Mouse (Mus musculus): ENCODE measurements around the gene Ppp1r37. TPM values are rescaled to one million over a fixed set of nuclear protein-coding genes. Genes with fewer than 3 reads are reported as not detected.
A peak's percentile ranks its signal among the peaks of the same experiment; 100 is the strongest.
"Not testable (repeated sequence)": the region's sequence is repeated elsewhere in the genome, so short reads cannot be mapped to it uniquely, and the experiment has no call there.

The Ppp1r37 gene
- 20.2 and 22.2 TPM in 2 replicates for polyA plus RNA-seq (2016; fragmentation: Nextera tagmentation; extraction: Ambion mirVana)

DNA sequence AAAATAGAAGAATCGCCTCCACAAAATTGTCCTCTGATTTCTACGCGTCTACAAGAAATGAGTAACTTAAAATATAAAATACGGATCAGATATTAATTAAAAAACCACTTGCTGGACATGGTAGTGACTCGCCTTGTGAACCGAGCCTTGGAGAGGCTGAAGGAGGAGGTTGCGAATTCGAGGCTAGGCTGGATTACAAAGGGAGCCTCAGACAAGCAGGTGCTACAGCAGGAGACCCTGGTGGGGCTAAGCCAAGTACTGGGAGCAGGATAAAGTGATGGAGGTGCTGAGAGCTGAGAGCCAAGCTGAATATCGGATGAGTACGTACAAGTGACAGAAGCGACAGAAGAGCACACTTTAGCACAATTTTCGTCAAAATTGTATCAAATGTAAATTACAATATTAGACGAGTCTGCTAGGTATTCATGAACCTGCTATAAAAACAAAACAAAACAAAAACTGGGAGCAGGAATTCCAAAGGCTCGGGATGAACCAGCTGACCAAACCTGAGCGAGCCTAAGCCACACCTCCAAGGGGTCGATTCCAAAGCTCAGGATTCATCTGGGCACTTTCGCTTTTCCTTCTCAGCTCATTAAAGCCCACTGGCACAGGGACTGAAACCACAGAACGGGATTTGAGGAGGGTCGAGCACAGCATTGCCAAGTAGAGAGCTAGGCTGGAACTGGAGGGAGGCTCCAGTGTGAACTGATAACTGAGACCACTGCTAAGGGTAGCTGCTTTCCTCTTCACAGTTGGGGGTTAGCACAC lies at the start of gene Ppp1r37:
Gene Ppp1r37 (minus strand): TSS at position 434 of the 768 bp plus-strand sequence.
- peak within 1 kb of the TSS; percentile 95 for H3K27ac ChIP-seq
- peaks cover 9% of the 10 kb centered on the region for H3K9me3 ChIP-seq
- H3K4me3 ChIP-seq: peak within 1 kb of the TSS; percentile 100
- 3% methylated on average over 19 of the region's 19 CpGs for WGBS
- peaks cover 49% of the 10 kb centered on the region for H3K4me1 ChIP-seq
- peak; percentile 40 for DNase-seq (ENCODE audit: extremely low spot score, low spot score)
- no peaks in the 10 kb centered on the region for H3K27me3 ChIP-seq (ENCODE audit: poor library complexity, severe bottlenecking)
- H3K36me3 ChIP-seq (replicated peaks): peaks cover 51% of the 10 kb centered on the region

DNA sequence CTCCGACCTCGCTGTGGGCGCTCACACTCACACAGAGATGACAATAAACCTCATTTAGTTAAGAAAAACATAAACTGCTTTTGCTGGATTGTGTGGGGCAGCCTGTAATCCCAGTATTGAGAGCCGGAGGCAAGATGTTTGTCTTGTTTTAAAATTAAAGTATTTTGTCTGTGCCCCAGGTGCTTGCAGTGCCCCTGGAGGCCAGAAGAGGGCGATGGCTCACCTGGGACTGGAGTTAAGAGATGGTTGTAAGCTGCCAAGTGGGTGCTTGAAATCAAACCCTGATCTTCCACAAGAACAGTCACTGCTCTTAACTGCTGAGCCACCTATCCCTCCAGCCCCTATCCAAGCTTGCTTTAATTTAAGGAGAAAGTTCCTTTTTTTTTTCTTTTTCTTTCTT lies 48.1 kb upstream of the Ppp1r37 start:
- Histone ChIP-seq H3K36me3 (replicated peaks) (no peaks in the 10 kb centered on the region), H3K4me3 (no peak overlapping the region), H3K27ac (no peak overlapping the region), H3K27me3 (ENCODE audit: poor library complexity, severe bottlenecking) (no peaks in the 10 kb centered on the region), H3K4me1 (no peaks in the 10 kb centered on the region), H3K9me3 (no peaks in the 10 kb centered on the region)
- WGBS: 74% methylated on average over 5 of the region's 5 CpGs
- DNase-seq (ENCODE audit: extremely low spot score, low spot score): no peak

DNA sequence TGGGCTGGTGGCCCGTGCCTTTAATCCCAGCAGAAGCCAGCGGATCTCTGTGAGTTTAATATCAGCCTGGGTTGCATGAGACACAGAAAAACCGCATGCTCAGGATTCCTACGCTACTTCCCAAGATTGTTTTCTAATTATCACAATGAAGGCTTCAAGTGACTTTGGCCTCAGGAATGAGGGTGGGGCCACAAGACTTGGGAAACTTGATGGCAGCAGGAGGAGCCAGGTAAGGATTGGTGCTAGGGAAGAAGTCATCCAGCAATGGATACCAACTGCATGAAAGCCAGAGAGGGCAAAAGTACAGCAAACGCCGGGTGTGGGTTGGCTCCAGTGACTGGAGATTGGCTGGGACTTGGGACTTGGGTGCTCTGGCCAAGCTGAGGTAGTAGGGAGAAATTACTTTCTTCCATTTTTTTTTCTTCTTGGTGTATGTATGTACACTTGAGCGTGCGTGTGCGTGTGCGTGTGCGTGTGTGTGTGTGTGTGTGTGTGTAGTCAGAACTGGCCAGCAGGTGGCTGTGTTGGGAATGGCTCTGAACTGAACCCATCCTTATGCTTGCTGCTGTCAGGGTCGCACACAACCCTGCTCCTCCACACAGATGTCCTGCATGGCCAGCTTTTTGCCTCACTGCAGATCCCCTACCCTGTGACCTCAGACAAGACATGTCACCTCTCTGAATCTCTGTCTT lies 46.9 kb upstream of the Ppp1r37 start:
- DNase-seq (ENCODE audit: extremely low spot score, low spot score): no peak
- 95% methylated on average over 12 of the region's 12 CpGs for WGBS
- Histone ChIP-seq H3K9me3 (no peaks in the 10 kb centered on the region), H3K27ac (no peak overlapping the region), H3K27me3 (ENCODE audit: poor library complexity, severe bottlenecking) (no peaks in the 10 kb centered on the region), H3K36me3 (replicated peaks) (no peaks in the 10 kb centered on the region), H3K4me3 (no peak overlapping the region), H3K4me1 (no peaks in the 10 kb centered on the region)

DNA sequence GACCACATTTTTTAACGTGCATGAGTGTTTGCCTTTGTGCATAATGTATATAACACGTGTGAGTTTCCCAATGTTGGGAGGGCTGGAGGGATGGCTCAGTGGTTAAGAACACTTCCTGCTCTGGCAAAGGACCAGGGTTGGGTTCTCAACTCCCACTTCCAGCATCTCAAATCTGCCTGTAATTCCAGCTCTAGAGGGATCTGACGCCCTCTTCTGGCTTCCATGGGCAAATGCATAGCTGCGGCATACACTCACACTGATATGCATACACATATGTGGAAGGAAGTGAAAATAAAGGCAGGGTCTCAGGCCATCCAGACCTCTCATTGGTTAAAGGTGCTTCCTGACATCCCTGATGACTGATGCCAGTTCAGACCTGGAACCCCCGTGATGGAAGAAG lies 44.4 kb upstream of the Ppp1r37 start:
- Histone ChIP-seq H3K27ac (no peak overlapping the region), H3K36me3 (replicated peaks) (peaks cover 7% of the 10 kb centered on the region), H3K9me3 (no peaks in the 10 kb centered on the region), H3K4me1 (peaks cover 16% of the 10 kb centered on the region), H3K4me3 (no peak overlapping the region), H3K27me3 (ENCODE audit: poor library complexity, severe bottlenecking) (no peaks in the 10 kb centered on the region)
- WGBS: 85% methylated on average over 5 of the region's 5 CpGs
- no peak for DNase-seq (ENCODE audit: extremely low spot score, low spot score)

DNA sequence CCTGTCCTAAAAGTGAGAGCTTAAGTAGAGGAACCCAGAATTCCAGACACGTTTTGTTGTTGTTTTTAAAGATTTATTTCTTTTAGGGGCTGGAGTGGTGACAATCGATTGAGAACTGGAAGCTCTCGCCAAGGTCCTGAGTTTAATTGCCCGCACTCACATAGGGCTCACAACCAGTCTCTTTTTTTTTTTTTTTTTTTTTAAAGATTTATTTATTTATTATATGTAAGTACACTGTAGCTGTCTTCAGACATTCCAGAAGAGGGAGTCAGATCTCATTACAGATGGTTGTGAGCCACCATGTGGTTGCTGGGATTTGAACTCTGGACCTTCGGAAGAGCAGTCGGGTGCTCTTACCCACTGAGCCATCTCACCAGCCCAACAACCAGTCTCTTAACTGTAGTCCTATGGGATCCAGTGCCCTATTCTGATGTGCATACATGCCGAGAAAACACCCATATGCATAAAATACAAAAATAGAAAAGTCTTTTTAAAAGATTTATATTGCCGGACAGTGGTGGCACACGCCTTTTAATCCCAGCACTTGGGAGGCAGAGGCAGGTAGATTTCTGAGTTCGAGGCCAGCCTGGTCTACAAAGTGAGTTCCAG lies 41.8 kb upstream of the Ppp1r37 start:
- 62% methylated on average over 10 of the region's 10 CpGs for WGBS
- peaks cover 29% of the 10 kb centered on the region for H3K4me1 ChIP-seq
- not testable (repeated sequence) for DNase-seq (ENCODE audit: extremely low spot score, low spot score); H3K27me3 ChIP-seq (ENCODE audit: poor library complexity, severe bottlenecking); H3K9me3 ChIP-seq
- peak overlapping the region; percentile 95 for H3K27ac ChIP-seq
- H3K36me3 ChIP-seq (replicated peaks): peaks cover 33% of the 10 kb centered on the region
- H3K4me3 ChIP-seq: peak overlapping the region; percentile 99

DNA sequence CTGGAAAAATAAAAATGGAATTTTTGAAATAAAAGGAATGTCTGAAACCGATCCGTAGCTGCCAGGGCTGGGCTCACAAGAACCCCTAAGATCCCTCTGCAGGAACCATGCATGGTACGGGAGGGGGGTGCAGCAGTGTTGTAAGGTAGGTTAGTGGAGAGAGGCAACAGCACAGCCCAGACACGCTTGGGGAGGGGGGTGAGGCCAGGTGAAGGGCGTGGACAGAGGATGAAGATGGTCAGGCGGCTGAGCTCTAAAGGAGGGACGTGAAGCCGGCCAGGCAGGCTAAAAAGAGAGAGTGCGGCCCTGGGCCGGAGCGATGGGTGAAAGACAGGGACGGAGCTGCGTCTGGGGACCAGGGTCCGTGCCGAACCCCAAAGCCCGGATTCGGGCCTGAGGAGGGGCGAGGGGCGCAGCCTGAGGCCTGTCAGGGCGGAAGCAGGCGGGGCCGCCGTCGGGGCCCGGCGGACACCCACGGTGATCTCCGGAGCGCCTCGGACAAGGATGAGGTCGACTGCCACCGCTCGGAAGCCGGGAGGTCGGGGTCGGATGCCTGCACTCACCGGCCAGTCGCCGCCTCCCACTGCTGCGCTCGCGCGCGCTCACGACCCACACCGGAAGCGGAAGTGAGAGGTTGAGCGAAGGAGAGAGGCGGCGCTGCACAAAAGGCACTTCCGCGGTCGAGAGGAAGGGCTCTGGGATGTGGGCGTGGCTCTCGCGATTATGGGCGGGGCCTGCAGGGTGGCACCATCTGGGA lies 41.2 kb upstream of the Ppp1r37 start, which contains the start of gene Clasrp:
Gene Clasrp (minus strand): TSS at position 638 of the 757 bp plus-strand sequence.
- H3K27me3 ChIP-seq (ENCODE audit: poor library complexity, severe bottlenecking): no peaks in the 10 kb centered on the region
- peaks cover 40% of the 10 kb centered on the region for H3K36me3 ChIP-seq (replicated peaks)
- H3K27ac ChIP-seq: peak within 1 kb of the TSS; percentile 95
- WGBS: 2% methylated on average over 56 of the region's 57 CpGs
- H3K9me3 ChIP-seq: no peaks in the 10 kb centered on the region
- peaks cover 29% of the 10 kb centered on the region for H3K4me1 ChIP-seq
- H3K4me3 ChIP-seq: peak within 1 kb of the TSS; percentile 99
- peak; percentile 97 for DNase-seq (ENCODE audit: extremely low spot score, low spot score)

DNA sequence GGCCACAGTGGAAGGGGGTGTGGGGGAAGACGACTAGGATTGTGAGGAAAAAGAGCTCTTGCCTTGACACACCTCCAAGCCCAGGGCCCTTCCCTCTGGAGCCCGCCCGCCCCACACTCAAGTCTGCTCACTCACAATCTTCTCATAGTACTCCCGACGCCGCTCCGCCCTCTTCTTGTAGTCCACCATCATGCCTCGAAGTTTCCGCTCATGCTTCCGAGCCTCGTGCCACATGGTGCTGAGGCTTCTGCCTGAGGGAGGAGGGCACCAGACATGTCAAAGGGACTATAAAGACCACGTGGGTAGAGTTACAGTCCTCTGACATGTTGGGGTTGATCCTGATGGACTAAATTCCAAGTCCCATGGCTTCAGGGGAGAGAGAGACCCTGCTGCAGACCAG lies 40.2 kb upstream of the Ppp1r37 start:
- Histone ChIP-seq H3K9me3 (no peaks in the 10 kb centered on the region), H3K4me1 (peaks cover 29% of the 10 kb centered on the region), H3K27me3 (ENCODE audit: poor library complexity, severe bottlenecking) (no peaks in the 10 kb centered on the region), H3K27ac (no peak overlapping the region), H3K36me3 (replicated peaks) (peaks cover 50% of the 10 kb centered on the region), H3K4me3 (peak overlapping the region; percentile 99)
- WGBS: 88% methylated on average over 12 of the region's 12 CpGs
- no peak for DNase-seq (ENCODE audit: extremely low spot score, low spot score)

DNA sequence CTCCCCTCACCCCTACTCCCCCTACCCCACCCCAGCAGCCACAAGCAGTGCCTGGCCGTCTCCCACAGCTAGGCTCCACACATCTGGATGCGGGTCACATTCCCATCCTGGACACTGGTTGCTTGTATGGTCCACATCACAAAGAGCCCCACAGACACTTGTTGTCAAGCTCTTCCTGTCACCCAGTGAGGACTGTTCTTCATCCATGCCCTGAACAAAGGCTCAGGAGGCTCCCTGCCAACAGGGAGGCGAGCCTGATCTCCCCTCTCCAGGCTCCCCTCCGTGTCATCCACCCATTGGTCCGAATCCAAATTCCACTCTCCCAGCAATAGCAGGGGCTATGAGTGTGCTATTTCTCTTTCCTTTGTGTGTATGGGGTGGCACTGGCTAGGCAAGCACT lies 37.7 kb upstream of the Ppp1r37 start:
- Histone ChIP-seq H3K4me1 (peaks cover 29% of the 10 kb centered on the region), H3K4me3 (no peak overlapping the region), H3K36me3 (replicated peaks) (peaks cover 70% of the 10 kb centered on the region), H3K9me3 (no peaks in the 10 kb centered on the region), H3K27me3 (ENCODE audit: poor library complexity, severe bottlenecking) (no peaks in the 10 kb centered on the region), H3K27ac (no peak overlapping the region)
- DNase-seq (ENCODE audit: extremely low spot score, low spot score): no peak
- 76% methylated on average over 5 of the region's 5 CpGs for WGBS

DNA sequence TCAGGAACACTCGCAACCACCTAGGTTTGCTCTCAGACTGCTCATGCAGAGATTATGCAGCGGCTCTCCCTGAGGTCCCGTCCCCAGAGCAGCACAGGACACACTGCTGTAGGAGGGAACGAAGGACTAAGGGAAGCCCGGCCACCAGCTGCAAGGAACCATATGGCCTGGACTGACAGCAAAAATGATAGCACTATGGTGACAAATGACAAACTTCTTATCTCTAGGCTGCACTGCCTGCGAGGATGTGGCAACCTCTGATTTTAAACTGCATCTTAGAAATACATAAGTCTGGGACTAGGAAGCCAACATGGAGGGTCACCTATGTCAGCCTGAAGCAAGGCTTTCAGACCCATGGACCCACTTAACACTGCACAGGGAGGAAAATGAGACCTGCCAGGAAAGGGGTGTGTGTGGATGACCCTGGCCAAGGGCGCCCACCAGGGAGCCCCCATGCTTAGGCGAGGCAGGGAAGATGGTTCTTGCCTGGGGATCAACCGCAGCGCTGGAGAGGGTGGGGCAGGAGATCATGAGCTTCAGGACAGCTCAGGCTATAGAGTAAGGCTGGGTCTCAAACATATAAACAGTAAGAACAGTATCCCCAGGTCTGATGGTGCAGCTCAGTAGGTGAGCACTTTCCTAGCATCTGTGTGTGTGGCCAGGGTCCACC lies 30.3 kb upstream of the Ppp1r37 start:
- Histone ChIP-seq H3K4me3 (no peak overlapping the region), H3K9me3 (no peaks in the 10 kb centered on the region), H3K36me3 (replicated peaks) (peaks cover 95% of the 10 kb centered on the region), H3K27me3 (ENCODE audit: poor library complexity, severe bottlenecking) (no peaks in the 10 kb centered on the region), H3K27ac (no peak overlapping the region), H3K4me1 (no peaks in the 10 kb centered on the region)
- WGBS: 90% methylated on average over 10 of the region's 10 CpGs
- no peak for DNase-seq (ENCODE audit: extremely low spot score, low spot score)

DNA sequence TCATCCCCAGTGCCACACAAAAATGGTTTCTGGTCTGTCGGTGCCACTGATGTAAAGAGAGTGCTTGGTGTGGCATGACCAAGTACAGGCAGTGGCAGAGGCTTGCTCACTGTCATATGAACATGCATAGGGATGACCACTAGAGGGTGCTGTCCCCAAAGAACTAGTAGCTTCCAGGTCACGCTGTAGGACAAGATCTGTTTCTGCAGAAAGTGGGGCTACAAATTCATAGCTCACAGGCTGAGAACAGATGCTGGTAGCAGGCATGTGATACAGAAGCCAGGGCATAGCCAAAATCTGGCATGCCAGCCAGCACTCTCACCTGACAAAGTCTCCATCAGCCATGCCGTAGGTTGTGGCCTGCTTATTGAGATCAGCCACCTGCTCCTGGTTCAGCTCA lies 27.0 kb upstream of the Ppp1r37 start:
- Histone ChIP-seq H3K36me3 (replicated peaks) (peaks cover 100% of the 10 kb centered on the region), H3K27ac (no peak overlapping the region), H3K27me3 (ENCODE audit: poor library complexity, severe bottlenecking) (no peaks in the 10 kb centered on the region), H3K4me1 (no peaks in the 10 kb centered on the region), H3K9me3 (no peaks in the 10 kb centered on the region), H3K4me3 (no peak overlapping the region; the same call in 1 of the 2 replicates)
- peak; percentile 60 for DNase-seq (ENCODE audit: extremely low spot score, low spot score)
- WGBS: 75% methylated on average over 3 of the region's 3 CpGs

DNA sequence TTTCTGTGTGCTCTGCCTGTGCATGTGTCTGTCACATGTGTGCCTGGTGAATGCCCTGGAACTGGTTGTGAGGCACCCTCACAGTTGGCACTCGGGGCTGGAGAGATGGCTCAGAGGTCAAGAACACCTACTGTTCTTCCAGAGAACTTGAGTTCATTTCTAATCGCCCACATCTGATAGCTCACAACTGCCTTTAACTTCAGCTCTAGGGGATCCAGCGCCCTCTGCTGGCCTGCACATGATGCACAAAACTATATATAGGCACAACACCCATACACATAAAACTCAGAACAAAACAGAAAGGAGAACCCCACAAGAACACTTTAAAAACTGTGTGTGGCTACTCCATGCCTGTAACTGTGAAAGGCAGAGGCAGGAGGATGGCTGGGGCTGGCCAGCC lies 26.3 kb upstream of the Ppp1r37 start:
- Histone ChIP-seq H3K4me3 (no peak overlapping the region), H3K36me3 (replicated peaks) (peaks cover 100% of the 10 kb centered on the region), H3K27me3 (ENCODE audit: poor library complexity, severe bottlenecking) (no peaks in the 10 kb centered on the region), H3K27ac (no peak overlapping the region), H3K4me1 (no peaks in the 10 kb centered on the region), H3K9me3 (no peaks in the 10 kb centered on the region)
- DNase-seq (ENCODE audit: extremely low spot score, low spot score): peak; percentile 38
- WGBS: 60% methylated on average over 3 of the region's 3 CpGs

DNA sequence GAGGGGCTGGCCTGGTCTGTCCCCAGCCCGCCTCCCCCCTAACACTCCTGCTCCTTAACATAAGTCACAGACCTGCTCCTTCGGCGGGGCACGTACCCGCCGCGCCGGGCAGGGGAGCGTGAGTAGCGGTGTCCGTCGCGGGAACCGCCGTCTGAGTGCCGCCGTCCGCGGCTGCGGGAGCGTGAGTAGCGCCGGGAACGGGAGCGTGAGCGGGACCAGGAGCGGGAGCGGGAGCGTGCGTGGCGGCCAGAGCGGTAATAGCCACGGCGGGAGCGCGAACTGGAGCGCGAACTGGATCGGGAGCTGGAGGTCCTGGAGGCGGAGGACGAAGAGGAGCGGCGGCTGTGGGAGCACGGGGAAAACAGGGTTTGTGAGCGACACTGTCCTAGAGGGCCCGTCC lies 23.4 kb upstream of the Ppp1r37 start:
- DNase-seq (ENCODE audit: extremely low spot score, low spot score): no peak
- peaks cover 100% of the 10 kb centered on the region for H3K36me3 ChIP-seq (replicated peaks)
- H3K4me1 ChIP-seq: no peaks in the 10 kb centered on the region
- WGBS: 78% methylated on average over 46 of the region's 46 CpGs
- H3K4me3 ChIP-seq: no peak overlapping the region
- no peaks in the 10 kb centered on the region for H3K9me3 ChIP-seq
- no peaks in the 10 kb centered on the region for H3K27me3 ChIP-seq (ENCODE audit: poor library complexity, severe bottlenecking)
- no peak overlapping the region for H3K27ac ChIP-seq
